Mouse (Mus musculus): ENCODE results near the gene Lrrk1.

Gene Lrrk1

GRCm38 (mm10) chr7:66376560-66376959 lies 11.6 kb downstream of the Lrrk1 start:
- no peak for DNase-seq

GRCm38 (mm10) chr7:66375736-66376135 lies 12.4 kb downstream of the Lrrk1 start:
- DNase-seq = no peak

GRCm38 (mm10) chr7:66373391-66373790 lies 14.8 kb downstream of the Lrrk1 start:
- no peak for DNase-seq

- no peak for DNase-seq
Measured at GRCm38 (mm10) chr7:66370970-66371369, 17.2 kb downstream of the Lrrk1 start.

- DNase-seq = no peak
Measured at GRCm38 (mm10) chr7:66369934-66370445, 18.2 kb downstream of the Lrrk1 start.

GRCm38 (mm10) chr7:66369071-66369933 lies 18.8 kb downstream of the Lrrk1 start:
- no peak for DNase-seq

GRCm38 (mm10) chr7:66365904-66366303 lies 22.2 kb downstream of the Lrrk1 start, which contains the start of gene Gm10974:
Gene Gm10974, plus strand, starts transcription at chr7:66365905.
- DNase-seq = no peak

GRCm38 (mm10) chr7:66365411-66365810 lies 22.7 kb downstream of the Lrrk1 start:
- no peak for DNase-seq

- DNase-seq = no peak
Measured at GRCm38 (mm10) chr7:66364491-66364890, 23.7 kb downstream of the Lrrk1 start.

- no peak for DNase-seq
Measured at GRCm38 (mm10) chr7:66359044-66359443, 29.1 kb downstream of the Lrrk1 start.

- DNase-seq = no peak
Measured at GRCm38 (mm10) chr7:66358461-66358860, 29.7 kb downstream of the Lrrk1 start.

GRCm38 (mm10) chr7:66355791-66356522 lies 32.2 kb downstream of the Lrrk1 start:
- no peak for DNase-seq

- DNase-seq = no peak
Measured at GRCm38 (mm10) chr7:66354911-66355310, 33.2 kb downstream of the Lrrk1 start.

- DNase-seq = no peak
Measured at GRCm38 (mm10) chr7:66351074-66351473, 37.1 kb downstream of the Lrrk1 start.

- no peak for DNase-seq
Measured at GRCm38 (mm10) chr7:66349670-66350069, 38.5 kb downstream of the Lrrk1 start.

GRCm38 (mm10) chr7:66348588-66348987 lies 39.6 kb downstream of the Lrrk1 start:
- no peak for DNase-seq

- DNase-seq = no peak
Measured at GRCm38 (mm10) chr7:66346959-66347663, 41.0 kb downstream of the Lrrk1 start.

- no peak for DNase-seq
Measured at GRCm38 (mm10) chr7:66343307-66343706, 44.8 kb downstream of the Lrrk1 start.

- no peak for DNase-seq
Measured at GRCm38 (mm10) chr7:66342831-66343230, 45.3 kb downstream of the Lrrk1 start.

GRCm38 (mm10) chr7:66342323-66342722 lies 45.8 kb downstream of the Lrrk1 start:
- DNase-seq = no peak

GRCm38 (mm10) chr7:66340044-66340443 lies 48.1 kb downstream of the Lrrk1 start:
- no peak for DNase-seq

- DNase-seq = no peak
Measured at GRCm38 (mm10) chr7:66339625-66340024, 48.5 kb downstream of the Lrrk1 start.

GRCm38 (mm10) chr7:66336955-66337354 lies 51.2 kb downstream of the Lrrk1 start:
- DNase-seq = no peak
